Mouse (Mus musculus) stomach, postnatal 0 days (tissue): ENCODE measurements around the gene A630001G21Rik. TPM values are rescaled to one million over a fixed set of nuclear protein-coding genes. Genes with fewer than 3 reads are reported as not detected.

Source experiments
- ATAC-seq: fragments of 200-750 bp; cut with Nextera tagmentation; 2 replicates; pipeline ENCODE4 v1.8.0; 2017; ENCODE audit not compliant: low FRiP score, low TSS enrichment
- DNase-seq: peaks from one replicate; pipeline ENCODE4 v3.0.0-alpha.2; 2016; ENCODE audit warnings: low spot score
- H3K27ac ChIP-seq: fragments of 300-500 bp; sonication (generic); replicated peaks from 2 replicates; pipeline ENCODE4 v1.5.1; 2014; ENCODE audit warnings: mild to moderate bottlenecking, control low read depth
- H3K27me3 ChIP-seq: fragments of 300-500 bp; sonication (generic); 2 replicates; pipeline ENCODE4 v1.6.1; 2014; ENCODE audit warnings: low read length; ENCODE audit not compliant: control insufficient read depth, insufficient read depth
- H3K36me3 ChIP-seq: fragments of 300-500 bp; sonication (generic); 2 replicates; pipeline ENCODE4 v1.6.1; 2014; ENCODE audit warnings: low read length, mixed read lengths; ENCODE audit not compliant: control insufficient read depth, insufficient read depth
- H3K4me1 ChIP-seq: fragments of 300-500 bp; sonication (generic); replicated peaks from 2 replicates; pipeline ENCODE4 v1.6.1; 2014; ENCODE audit warnings: antibody characterized with exemption; ENCODE audit not compliant: control insufficient read depth, insufficient read depth
- H3K4me2 ChIP-seq: fragments of 300-500 bp; sonication (generic); replicated peaks from 2 replicates; pipeline ENCODE4 v1.6.1; 2014; ENCODE audit warnings: low read depth, mild to moderate bottlenecking, control low read depth, moderate library complexity
- H3K4me3 ChIP-seq: fragments of 300-500 bp; sonication (generic); 2 replicates; pipeline ENCODE4 v1.5.1; 2014; ENCODE audit warnings: low read depth, low read length, control low read depth
- H3K9ac ChIP-seq: fragments of 300-500 bp; sonication (generic); 2 replicates; pipeline ENCODE4 v1.6.1; 2014; ENCODE audit warnings: mild to moderate bottlenecking, low read length, control low read depth, mixed read lengths
- H3K9me3 ChIP-seq: fragments of 300-500 bp; sonication (generic); 2 replicates; pipeline ENCODE4 v1.6.1; 2016; ENCODE audit warnings: low read length; ENCODE audit not compliant: control insufficient read depth
- CTCF ChIP-seq: IDR thresholded peaks from 2 replicates; pipeline ENCODE4 v1.5.1; 2016; ENCODE audit warnings: antibody characterized with exemption, low read depth, mild to moderate bottlenecking, moderate library complexity
- EP300 ChIP-seq: optimal IDR thresholded peaks from 2 replicates; pipeline ENCODE3; 2016; ENCODE audit warnings: antibody characterized with exemption
- WGBS: fragments of 180-500 bp; shearing (Covaris S2); extraction: QIAGEN DNeasy Blood & Tissue Kit; methylation state at CpG from one replicate; pipeline ENCODE4 v1.1.7; 2014; 5-methylcytosine and 5-hydroxymethylcytosine counted together
- polyA plus RNA-seq: library from polyadenylated mRNA; unstranded; fragments of >200 nt; fragmentation: Nextera tagmentation; extraction: Ambion mirVana; gene quantifications from 2 replicates; pipeline ENCODE4 v1.2.1, GENCODE M21; 2015

Gene A630001G21Rik
- polyA plus RNA-seq, 1 experiment from 2014 or later, result 0.72 TPM

GRCm38 (mm10) chr1:85757531-85758230, 20.8 kb downstream of the A630001G21Rik start:
- Histone ChIP-seq H3K27ac (no peak overlapping the region), H3K9me3 (no peaks in the 10 kb centered on the region), H3K4me2 (no peak overlapping the region), H3K27me3 (no peaks in the 10 kb centered on the region), H3K4me1 (no peaks in the 10 kb centered on the region), H3K9ac (no peak overlapping the region), H3K36me3 (no peaks in the 10 kb centered on the region), H3K4me3 (no peak overlapping the region)
- no peak for TF ChIP-seq EP300
- no peak for TF ChIP-seq CTCF
- ATAC-seq (no peak), DNase-seq (no peak)
- 70% methylated on average over 6 of the region's 6 CpGs for WGBS

- 66% methylated on average over 11 of the region's 11 CpGs for WGBS
- no peak for TF ChIP-seq EP300
- no peak for TF ChIP-seq CTCF
- Histone ChIP-seq H3K27me3 (no peaks in the 10 kb centered on the region), H3K4me1 (no peaks in the 10 kb centered on the region; the same call in 1 of the 2 replicates), H3K27ac (no peak overlapping the region), H3K36me3 (no peaks in the 10 kb centered on the region), H3K4me3 (no peak overlapping the region), H3K9ac (no peak overlapping the region), H3K9me3 (no peaks in the 10 kb centered on the region), H3K4me2 (no peak overlapping the region)
- no peak for ATAC-seq
- no peak for DNase-seq
Observed at GRCm38 (mm10) chr1:85751932-85752680, 26.3 kb downstream of the A630001G21Rik start.

- no peak overlapping the region for H3K4me3 ChIP-seq
- H3K4me1 ChIP-seq, result no peaks in the 10 kb centered on the region; the same call in 1 of the 2 replicates
- no peaks in the 10 kb centered on the region for H3K9me3 ChIP-seq
- WGBS, result 35% methylated on average over 6 of the region's 6 CpGs
- H3K27ac ChIP-seq, result no peak overlapping the region
- H3K27me3 ChIP-seq, result no peaks in the 10 kb centered on the region
- H3K9ac ChIP-seq, result no peak overlapping the region
- DNase-seq, result no peak
- ATAC-seq, result peak; percentile 75
- no peaks in the 10 kb centered on the region for H3K36me3 ChIP-seq
- no peak for TF ChIP-seq CTCF
- H3K4me2 ChIP-seq, result no peak overlapping the region
Observed at GRCm38 (mm10) chr1:85751494-85751893, 26.9 kb downstream of the A630001G21Rik start.

- no peak overlapping the region for H3K4me2 ChIP-seq
- ATAC-seq (no peak), DNase-seq (no peak)
- TF ChIP-seq CTCF, result no peak
- TF ChIP-seq EP300, result no peak
- no peaks in the 10 kb centered on the region for H3K27me3 ChIP-seq
- no peak overlapping the region for H3K9ac ChIP-seq
- H3K4me1 ChIP-seq, result no peaks in the 10 kb centered on the region; the same call in 1 of the 2 replicates
- no peak overlapping the region for H3K27ac ChIP-seq
- H3K36me3 ChIP-seq, result no peaks in the 10 kb centered on the region
- no peak overlapping the region for H3K4me3 ChIP-seq
- 89% methylated on average over 4 of the region's 4 CpGs for WGBS
- no peaks in the 10 kb centered on the region for H3K9me3 ChIP-seq
Observed at GRCm38 (mm10) chr1:85750650-85751049, 27.8 kb downstream of the A630001G21Rik start.

GRCm38 (mm10) chr1:85749829-85750228, 28.6 kb downstream of the A630001G21Rik start:
- no peak for DNase-seq
- no peaks in the 10 kb centered on the region for H3K9me3 ChIP-seq
- WGBS, result 85% methylated on average over 2 of the region's 2 CpGs
- H3K4me1 ChIP-seq, result no peaks in the 10 kb centered on the region; the same call in 1 of the 2 replicates
- H3K4me3 ChIP-seq, result no peak overlapping the region
- H3K9ac ChIP-seq, result no peak overlapping the region
- TF ChIP-seq CTCF (no peak), EP300 (no peak)
- no peak overlapping the region for H3K4me2 ChIP-seq
- no peak overlapping the region for H3K27ac ChIP-seq
- ATAC-seq, result no peak
- no peaks in the 10 kb centered on the region for H3K36me3 ChIP-seq
- H3K27me3 ChIP-seq, result no peaks in the 10 kb centered on the region

GRCm38 (mm10) chr1:85746511-85746910, 31.9 kb downstream of the A630001G21Rik start:
- Histone ChIP-seq H3K36me3 (no peaks in the 10 kb centered on the region), H3K9ac (no peak overlapping the region), H3K27me3 (no peaks in the 10 kb centered on the region), H3K4me3 (no peak overlapping the region), H3K4me1 (no peaks in the 10 kb centered on the region), H3K9me3 (no peaks in the 10 kb centered on the region), H3K4me2 (no peak overlapping the region), H3K27ac (no peak overlapping the region)
- 74% methylated on average over 5 of the region's 5 CpGs for WGBS
- ATAC-seq (no peak), DNase-seq (no peak)
- no peak for TF ChIP-seq EP300
- no peak for TF ChIP-seq CTCF
